Mouse (Mus musculus) Muller cell, postnatal 12 days (primary cell): ENCODE results near the gene Syt2.
A peak's percentile ranks its signal among the peaks of the same experiment; 100 is the strongest.

ENCODE experiments used
- DNase-seq: peaks from one replicate; pipeline ENCODE4 v3.0.0-alpha.2; 2015; ENCODE audit errors: inconsistent ontology term

Syt2 gene

GRCm38 (mm10) chr1:134741946-134742661 lies 95.6 kb downstream of the Syt2 start:
- no peak for DNase-seq

GRCm38 (mm10) chr1:134745648-134746047 lies 99.2 kb downstream of the Syt2 start:
- peak; percentile 41 for DNase-seq

- DNase-seq = no peak
These were observed 101.0 kb downstream of the Syt2 start for GRCm38 (mm10) chr1:134747236-134748174.

- DNase-seq = no peak
These were observed 103.4 kb downstream of the Syt2 start for GRCm38 (mm10) chr1:134749889-134750288.

- no peak for DNase-seq
These were observed 106.0 kb downstream of the Syt2 start for GRCm38 (mm10) chr1:134752447-134752846.

- peak; percentile 58 for DNase-seq
These were observed 107.5 kb downstream of the Syt2 start for GRCm38 (mm10) chr1:134753751-134754630.

GRCm38 (mm10) chr1:134754818-134755217 lies 108.3 kb downstream of the Syt2 start:
- no peak for DNase-seq

- no peak for DNase-seq
These were observed 109.2 kb downstream of the Syt2 start for GRCm38 (mm10) chr1:134755548-134756189.

GRCm38 (mm10) chr1:134756190-134756873 lies 109.9 kb downstream of the Syt2 start:
- no peak for DNase-seq

DNA sequence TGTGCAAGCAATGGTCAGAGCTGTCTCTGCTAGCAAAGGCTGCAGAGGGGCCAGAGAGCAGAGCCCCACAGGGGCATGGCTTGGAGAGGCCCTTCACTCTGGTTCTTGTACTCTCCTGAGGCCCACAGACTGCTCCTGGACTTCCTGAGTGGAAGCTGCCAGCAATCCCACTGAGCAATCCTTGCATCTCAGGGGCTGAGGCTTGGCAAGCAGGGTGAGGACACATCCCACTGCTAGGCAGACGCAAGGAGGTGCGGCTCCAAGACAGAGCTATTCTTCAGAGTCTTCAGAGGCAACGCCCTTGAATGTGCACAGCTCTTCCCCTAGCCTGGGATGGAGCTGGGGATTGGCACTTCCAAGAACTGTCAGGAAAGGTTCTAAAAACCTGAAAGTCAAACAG lies 110.8 kb downstream of the Syt2 start:
- no peak for DNase-seq

DNA sequence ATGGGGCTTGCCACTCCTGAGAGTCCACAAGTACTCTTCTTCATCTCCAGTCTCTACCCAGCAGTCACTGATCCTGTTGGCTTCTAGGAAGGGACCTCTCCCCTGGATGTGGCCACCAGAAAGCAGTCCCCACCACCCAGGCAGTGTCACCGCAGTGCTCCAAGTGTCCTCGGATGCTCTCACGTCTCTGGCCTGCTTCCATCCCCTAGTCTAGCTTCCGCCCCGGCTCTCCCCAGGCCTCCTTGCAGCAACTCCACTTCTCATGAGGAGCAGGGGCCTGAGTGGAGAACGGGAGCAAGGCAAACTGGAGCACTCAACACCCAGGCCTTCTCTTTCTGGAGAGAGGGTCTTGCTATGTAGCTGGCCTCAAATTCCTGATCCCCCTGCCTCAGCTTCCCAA lies 112.7 kb downstream of the Syt2 start:
- DNase-seq = no peak

DNA sequence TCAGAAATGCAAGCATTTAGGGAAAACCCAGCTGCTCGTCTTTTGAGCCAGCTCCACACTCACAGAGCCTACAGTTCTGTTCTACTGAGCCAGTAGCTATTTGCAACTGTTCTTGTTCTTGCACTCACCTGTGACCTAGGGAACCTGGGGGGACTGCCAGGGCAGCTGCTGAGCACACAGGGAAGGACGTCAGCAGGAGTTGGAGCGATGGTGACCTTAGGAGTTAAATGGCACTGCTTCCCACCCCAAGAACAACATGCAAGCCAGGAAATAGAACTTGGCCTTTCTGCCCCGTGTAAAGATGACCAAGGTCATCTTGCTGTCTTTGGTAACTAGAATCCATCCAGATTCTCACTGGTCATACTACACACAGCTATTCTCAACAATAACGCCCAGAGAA lies 114.2 kb downstream of the Syt2 start:
- no peak for DNase-seq

- no peak for DNase-seq
These were observed 115.1 kb downstream of the Syt2 start for GRCm38 (mm10) chr1:134761534-134761933.

DNA sequence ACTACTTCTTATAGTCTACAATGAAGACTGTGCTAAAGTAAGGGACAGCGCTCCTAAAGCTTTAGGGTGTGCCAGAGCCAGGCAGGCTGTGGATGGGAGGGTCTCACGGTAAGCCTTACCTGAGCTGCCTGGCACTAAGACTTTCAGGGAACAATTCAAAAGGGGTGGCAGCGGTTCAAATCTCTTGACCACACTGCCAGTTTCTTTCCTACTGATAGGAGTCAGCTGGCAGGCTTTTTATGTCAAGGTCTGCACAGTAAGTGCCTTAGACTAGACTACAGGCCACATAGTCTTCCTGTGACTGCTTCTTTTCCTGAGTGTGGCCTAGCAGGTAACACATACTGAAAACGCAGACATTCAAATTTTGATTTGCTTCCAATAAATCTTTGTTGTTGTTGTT lies 116.8 kb downstream of the Syt2 start:
- no peak for DNase-seq

GRCm38 (mm10) chr1:134763776-134764438 lies 117.4 kb downstream of the Syt2 start:
- no peak for DNase-seq

DNA sequence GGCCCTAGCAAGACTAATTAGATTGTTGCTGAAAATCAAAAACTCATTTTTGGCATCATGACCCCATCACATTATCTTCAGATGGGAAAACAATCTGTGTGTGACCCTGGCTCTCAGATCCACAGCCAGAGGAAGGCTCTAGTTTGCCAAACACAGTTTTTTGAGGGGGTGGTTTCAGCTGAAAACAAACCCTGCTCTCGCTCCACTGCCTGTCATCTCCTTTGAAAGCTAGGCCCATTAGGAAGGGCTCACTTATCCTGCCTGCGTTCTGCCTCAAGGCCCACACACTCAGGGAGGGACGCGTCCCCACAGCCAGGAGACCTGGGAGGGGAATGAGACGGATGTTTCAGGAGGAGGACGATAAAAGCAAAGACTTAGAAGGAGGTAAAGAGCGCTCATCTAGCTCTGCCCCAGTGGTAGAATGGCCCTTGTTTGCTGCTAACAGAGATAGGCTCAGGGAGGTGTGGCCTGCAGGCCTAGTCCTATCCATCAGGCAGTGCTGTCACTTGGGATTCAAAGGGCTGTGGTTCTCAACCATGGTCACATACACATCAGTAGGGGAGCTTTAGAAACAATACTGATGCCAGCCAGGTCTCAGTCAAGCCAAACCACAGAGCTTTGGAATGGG lies 118.5 kb downstream of the Syt2 start:
- peak; percentile 87 for DNase-seq

- DNase-seq = no peak
These were observed 120.0 kb downstream of the Syt2 start for GRCm38 (mm10) chr1:134766448-134766847.

- DNase-seq = no peak
These were observed 123.8 kb downstream of the Syt2 start for GRCm38 (mm10) chr1:134770312-134770711.

DNA sequence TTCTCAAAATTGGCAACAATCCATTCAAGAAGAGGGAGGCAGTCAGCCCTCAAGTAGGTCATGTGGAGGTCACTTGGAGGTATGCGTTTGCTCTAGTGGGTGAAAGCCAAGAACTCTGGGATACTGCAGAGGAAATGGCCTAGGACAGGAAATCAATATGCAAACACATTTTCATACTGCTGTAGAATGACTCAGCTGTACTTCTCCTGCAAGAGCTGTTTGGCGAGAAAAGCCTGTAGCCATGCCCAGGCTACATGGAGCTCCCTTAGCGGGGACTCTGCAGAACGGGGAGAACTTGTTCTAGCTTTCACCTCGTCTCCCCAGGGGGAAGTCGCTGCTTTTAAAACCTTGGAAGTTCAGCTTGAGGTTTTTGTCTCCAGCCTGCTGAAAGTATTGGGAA lies 124.9 kb downstream of the Syt2 start:
- DNase-seq = no peak

DNA sequence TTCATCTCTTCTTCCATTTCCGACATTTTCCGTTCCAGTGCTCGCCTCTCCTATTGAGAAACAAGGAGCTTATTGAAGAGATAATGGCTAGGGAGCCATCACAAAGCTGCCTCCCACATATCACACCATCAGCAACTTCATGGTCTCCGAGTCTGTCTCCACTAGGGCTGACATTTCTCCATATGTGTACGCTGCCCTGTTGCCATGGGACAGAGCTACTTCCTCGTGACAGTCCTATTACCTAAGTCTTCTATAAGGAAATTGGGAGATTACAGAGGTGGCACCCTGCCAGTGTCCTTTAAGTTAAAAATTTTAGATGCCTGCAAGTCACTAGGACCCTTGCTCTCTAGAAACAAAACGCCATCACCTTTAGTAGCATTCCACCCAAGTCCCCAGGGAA lies 125.5 kb downstream of the Syt2 start:
- DNase-seq = no peak
